Mouse (Mus musculus) T-helper 2 cell (primary cell): ENCODE data around the gene Bud13.

Experiments used
- in situ Hi-C: fragments of 300-600 bp; cut with MboI, MseI; formaldehyde crosslinking; loops from one replicate; pipeline ENCODE4 v1.15.1; 2025; ENCODE audit warnings: high pct_unique_total_duplicates

Bud13 gene

DNA sequence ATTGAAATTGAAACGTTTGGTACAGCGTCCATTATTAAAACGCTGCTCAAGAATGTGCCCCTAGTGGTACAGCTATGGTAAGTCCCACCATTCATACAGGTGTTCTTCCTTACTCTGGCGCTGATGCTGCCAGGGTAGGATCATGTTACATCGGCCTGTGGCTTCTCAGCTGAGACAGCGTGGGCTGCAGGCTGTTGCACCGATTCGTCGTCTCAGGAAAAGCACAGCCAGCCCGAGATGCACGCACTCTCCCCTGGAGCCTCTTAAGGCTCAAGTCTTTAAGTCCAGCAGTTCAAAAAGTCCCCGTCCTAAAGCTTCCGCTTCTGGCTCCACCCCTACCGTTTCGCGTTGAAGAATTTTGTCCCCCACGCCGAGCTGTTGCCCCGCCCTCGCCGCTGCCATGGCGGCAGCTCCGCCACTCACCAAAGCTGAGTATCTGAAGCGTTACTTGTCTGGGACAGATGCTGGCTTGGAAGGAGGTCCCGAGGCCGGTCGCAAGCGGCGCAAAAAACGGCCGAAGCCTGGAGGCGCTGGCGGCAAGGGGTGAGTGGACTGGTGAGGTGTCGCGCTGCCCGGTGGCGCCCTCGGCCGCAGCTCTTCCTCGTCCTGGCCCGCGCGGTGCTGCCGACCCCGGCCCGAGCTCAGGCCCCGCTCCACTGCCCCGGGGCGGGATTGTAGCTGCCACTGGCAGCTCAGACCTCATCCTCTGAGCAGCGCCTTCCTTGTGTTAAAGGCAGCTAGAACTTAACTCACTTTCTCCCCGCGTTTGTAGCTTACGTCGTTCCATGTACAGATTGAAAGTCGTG, at the start of gene Bud13:
Gene Bud13, plus strand, starts transcription at position 378 of the 806 bp plus-strand sequence.
- in situ Hi-C loops = no loop called here

DNA sequence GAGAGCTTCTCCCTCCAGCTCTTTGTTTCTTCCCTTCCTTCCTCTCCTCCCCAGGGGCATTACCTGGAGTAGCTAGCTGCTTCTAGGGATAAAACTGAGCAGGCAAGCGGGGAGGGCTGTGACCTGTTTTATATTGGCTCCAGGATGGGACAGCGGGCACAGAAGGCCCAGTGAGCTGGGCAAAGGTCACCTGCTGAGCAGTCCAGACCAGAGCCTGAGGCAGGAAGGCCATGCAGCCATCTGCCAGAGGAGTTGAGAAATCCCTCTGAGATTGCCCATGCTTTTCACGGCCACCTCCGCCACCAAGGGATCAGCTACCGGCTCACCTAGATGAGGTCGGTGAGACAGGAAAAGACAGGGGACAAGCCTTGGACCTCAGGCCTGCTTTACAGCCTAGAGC, 47.6 kb upstream of the Bud13 start:
- in situ Hi-C loops = no loop called here

DNA sequence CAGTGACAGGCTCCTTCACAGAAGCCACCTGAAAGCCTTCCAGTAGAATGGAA, 47.4 kb upstream of the Bud13 start, which contains the start of gene Apoc3:
Gene Apoc3, minus strand, starts transcription at position 41 of the 53 bp plus-strand sequence.
- in situ Hi-C loops = no loop called here

DNA sequence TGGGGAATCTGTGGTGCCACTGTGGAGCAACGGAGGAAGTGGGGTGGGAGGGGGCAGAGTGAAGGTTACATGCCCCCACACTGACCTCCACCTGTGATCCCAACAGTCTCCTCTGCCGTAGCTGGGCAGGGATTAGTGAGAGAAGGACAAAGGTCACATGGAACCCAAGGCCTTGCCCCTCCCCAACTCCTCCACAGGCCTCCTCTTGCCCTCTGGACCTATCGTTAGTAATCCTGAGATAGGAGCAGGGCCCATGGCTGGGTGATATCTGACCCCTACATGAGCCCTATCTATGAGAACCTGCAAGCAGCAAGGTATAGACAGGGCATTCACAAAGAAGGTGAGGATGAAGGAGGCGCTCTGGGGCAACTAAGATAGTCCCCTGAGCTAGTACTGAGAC, 47.2 kb upstream of the Bud13 start:
- in situ Hi-C loops = no loop called here

DNA sequence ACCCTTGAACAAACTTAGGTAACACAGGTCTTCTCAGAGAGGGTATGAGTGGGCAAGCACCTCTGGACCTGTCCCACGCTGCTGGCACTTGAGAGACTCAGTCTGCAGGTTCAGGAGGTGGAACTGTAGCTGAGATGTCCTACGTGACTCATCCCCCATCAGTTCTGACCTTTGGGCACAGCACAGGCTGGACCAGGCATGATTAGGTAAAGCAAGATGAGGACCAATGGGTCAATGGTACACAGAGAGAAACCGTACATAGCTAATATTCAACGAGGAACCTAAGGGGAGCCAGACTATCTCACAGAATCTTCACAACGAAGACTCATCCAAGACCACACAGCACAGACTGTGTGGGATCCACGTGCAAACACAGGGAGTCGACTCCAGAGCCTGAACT, 44.0 kb upstream of the Bud13 start:
- in situ Hi-C loops = no loop called here

DNA sequence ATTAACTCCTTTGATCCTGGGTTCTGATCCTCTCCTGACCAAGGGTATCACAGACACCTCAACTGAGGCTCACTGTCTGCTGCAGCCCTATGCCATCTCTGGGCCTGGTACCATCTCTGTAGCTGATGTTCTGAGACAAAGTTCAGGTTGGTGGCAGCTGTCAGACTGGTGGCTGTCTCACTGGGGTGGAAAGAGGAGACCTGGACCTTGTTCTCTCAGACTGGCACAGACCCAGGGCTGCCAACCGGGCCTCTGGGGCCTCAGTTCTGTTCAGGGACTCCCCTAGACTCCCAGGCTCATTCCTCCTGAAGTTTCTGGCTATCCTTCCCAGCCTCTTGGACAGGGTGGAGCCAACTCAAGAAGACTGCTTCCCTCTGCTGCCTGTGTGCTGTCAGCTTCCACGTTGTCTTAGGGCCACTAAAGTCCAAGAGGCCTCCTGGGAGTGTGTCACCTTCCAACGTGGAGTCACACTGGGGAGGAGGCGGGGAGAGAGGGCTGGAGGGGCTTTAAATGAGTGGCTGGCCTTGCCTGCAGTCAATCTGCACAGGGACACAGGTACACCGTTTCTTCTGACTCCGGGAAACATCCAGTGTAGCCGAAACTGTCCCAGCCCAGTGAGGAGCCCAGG, 42.2 kb upstream of the Bud13 start, which contains the start of gene Apoa4:
Gene Apoa4, plus strand, starts transcription at position 171 of the 628 bp plus-strand sequence.
- in situ Hi-C loops = no loop called here

DNA sequence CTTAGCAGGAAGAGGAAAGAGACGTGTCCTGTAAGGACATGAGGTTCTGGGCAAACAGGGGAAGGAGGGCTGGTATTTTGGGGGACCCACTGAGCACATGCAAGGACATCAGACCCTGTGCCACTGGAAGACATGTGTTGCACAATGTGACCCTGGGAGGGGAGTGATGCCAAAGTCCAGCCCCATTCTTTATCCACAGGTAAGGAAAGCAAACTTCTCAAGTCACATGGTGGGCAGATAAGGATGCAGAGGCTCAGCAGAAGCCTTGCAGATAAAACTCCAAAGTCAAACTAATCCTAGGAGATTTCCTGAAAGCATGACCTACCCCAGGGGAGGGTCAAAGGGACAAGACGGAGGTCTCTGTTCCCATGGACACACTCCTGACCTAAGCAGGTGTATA, 41.0 kb upstream of the Bud13 start:
- in situ Hi-C loops = no loop called here

DNA sequence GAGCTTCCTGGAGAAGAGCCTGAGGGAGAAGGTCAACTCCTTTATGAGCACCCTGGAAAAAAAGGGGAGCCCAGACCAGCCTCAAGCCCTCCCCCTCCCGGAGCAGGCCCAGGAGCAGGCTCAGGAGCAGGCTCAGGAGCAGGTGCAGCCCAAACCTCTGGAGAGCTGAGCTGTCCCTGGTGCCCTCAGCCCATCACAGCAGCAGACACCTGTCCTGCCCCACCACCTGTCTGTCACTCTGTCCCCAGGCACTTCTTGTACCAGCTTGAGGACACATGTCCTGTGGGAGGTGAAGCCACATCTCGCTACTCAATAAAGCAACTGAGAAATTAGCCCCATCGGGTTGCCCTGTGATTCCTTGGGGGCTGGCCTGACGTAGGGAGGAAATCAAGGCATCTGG, 39.7 kb upstream of the Bud13 start:
- in situ Hi-C loops = no loop called here

DNA sequence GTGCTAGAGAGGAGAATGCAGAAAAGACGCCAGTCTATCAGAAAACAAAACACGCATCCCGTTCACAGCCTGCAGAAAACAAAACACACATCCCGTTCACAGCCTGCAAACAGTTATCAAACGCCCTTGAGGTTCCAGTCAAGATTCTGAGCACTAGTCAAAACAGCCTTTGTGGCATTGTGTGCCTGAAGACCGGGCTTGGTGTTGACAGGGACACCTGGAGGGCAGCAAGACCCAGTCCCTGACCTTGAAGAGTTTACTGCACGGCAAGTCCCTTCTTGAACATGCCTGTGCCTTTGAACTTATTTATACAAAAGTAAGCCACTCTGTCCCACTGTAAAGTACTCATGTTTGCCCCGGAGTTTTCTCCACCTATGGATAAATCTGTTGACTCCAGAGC, 39.2 kb upstream of the Bud13 start:
- in situ Hi-C loops = no loop called here

DNA sequence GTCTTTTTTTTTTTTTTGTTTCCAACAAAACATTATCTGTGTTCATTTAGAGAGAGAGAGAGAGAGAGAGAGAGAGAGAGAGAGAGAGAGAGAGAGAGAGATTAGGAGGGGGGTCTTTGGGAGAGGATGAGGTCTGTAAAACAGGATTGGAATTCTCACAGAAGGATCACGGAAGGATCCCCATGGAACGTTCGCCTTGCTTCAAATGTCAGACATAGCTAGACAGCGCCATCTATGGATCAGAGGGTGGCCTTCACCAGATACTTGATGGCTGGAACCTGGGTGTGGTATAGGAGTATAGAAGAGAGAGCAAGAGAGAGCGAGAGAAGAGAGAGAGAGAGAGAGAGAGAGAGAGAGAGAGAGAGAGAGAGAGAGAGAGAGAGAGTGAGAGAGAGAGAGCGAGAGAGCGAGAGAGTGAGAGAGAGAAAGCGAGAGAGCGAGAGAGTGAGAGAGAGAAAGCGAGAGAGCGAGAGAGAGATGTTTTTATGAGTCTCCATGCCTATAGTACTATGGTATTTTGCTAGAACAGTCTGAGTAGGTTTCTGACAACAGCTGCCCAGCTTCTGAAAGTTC, 36.0 kb upstream of the Bud13 start:
- in situ Hi-C loops = no loop called here

DNA sequence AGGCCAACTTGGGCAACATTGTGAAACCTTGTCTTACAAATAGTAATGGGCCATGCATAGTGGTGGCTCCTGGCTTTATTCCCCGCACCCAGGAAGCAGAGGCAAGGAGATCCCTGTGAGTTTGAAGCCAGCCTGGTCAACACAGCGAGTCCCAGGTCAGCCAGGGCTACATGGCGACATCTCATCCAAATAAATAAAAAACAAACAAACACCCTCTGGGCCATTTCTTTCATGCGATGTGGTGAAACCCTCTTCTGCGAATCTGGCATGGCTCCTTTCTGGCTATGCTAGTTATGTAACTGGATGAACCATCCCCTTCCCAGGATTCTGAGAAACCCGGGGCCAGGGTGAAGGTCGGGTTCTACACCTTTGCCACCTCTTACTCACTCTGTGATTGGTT, 26.6 kb upstream of the Bud13 start:
- in situ Hi-C loops = loop anchor here (5.0 kb wide), 1 partner anchor 264 kb away; no protein-coding TSS in a partner anchor

DNA sequence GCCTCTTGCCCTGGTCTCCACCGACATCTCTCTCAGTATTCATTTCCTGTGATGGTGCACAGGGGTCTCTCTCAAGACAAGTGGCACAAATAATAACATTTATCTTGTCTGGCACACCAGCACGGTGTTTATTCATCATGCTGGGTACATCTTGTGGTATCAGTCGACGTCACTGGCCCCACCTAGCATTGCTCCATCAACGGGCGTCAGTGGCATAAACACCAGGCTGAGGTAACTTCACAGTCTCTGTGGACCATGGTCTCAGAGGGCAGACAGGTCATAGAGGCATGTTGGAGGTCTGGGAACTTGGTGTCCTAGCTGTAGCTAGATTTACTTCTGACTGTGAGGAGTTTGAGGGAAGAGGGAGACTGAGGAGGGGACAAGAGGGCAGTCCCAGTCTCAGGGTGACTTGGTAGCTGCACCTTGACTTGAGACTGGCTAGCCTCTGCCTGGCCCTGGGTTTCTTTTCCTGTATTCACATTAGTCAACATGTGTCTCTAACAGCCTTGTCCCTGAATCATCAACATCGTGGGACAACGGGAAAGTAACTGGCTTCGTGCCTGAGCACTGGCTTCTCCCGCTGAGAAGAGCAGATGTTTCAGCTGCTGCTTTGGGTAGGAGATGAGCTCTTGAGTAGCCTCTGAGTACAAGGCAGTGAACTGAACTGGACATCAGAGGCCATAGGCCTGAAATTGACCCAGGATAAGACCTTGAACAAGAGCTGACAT, 26.0 kb upstream of the Bud13 start:
- in situ Hi-C loops = loop anchor here (5.0 kb wide), 1 partner anchor 265 kb away; no protein-coding TSS in a partner anchor

DNA sequence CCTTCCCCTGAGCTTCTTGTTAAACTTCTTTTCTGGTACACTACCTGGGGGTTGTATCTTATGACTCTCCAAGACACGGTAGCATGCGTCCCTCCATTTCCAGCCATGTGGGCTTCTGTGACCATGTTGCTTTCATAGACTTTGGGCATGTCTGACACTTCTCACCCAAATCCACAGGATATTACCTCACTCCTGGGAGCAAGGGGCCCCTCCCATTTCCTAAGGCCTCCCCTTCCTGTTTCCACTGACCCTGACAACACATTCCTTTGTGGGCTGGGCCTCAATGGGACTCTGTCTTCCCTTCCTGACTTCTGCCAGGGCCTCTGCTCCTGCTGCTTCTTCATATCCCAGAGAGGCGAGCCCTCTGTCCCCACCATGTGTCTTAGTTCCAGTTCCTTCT, 25.3 kb upstream of the Bud13 start:
- in situ Hi-C loops = loop anchor here (5.0 kb wide), 1 partner anchor 265 kb away; no protein-coding TSS in a partner anchor

DNA sequence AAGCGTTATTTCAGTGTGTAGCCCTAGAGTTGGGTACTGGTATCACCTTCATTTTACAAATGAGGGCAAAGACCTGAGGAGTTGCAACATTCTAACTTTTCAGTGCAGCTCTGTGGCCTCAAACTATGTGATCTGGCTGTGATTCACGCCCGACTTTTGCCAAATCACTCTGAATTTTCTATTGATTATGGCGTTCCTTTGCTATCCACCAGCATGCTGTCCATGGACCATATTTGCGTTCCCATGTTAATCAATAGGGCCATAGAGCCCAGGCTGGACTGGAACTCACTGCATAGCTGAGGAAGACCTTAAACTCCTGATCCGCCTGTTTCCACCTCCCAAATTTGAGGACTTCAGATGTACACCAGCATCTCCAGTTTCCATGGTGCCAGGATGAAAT, 23.7 kb upstream of the Bud13 start:
- in situ Hi-C loops = loop anchor here (5.0 kb wide), 1 partner anchor 267 kb away; no protein-coding TSS in a partner anchor

DNA sequence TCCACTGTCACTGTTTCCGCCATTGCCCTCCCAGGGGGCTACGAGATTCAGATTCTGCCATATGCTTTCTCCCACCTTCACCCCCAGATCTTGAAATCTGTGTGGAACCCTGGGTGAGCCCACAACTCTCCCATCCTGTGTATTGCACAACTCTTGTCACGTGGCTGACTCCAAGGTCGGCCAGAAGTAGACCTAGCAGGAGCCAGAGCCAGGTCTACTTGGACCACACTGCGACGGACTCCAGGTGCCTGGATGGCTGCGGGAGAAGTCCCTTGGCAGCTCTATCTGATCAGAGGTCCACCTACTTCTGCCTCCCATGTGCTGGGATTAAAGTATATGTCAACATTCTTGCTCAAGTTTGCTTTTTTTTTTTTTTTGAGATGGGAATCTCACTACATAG, 21.7 kb upstream of the Bud13 start:
- in situ Hi-C loops = no loop called here

DNA sequence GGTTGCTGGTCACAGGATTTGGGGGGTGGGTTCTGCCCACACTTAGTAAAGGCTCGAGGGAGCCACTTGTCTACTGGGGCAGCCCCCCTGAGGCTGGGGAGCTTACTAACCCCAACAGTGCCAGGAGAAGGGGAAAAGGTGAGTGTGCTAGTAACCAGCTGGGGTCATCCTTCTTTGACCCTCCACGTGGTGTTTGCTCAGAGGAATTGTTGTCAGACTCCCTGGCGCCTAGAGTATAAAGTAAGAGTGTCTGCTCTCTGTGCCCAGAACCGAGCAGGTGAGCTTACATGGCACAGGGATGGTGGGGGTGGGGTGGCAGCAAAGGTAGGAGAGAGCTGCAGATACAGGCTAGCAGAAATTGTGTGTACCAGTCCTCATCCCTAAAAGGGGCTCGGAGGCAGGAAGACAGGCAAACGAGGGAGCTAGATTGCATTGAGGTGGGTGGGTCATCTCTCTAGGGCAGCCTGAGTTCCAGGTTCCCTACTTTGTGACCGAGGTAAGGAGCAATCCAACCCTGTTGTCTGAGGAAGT, 14.4 kb upstream of the Bud13 start, which contains the start of gene Apoa5:
Gene Apoa5, plus strand, starts transcription at position 291 of the 531 bp plus-strand sequence.
- in situ Hi-C loops = no loop called here

DNA sequence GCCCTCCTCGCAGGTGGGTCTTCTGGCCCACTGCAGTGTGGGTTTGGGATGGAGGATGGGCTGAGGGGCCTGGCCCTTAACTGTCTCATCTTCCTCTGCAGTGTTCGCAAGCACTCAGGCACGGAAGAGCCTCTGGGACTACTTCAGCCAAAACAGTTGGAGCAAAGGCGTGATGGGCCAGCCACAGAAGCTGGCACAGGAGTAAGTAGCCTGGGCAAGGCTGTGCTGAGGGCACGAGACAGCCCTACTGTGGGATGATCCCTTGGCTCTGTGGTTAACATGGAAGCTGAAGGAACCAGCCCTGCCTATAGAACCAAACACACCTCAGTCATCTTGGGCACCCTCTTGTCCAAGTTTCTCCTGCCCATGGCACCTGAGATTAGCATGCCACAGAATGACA, 13.7 kb upstream of the Bud13 start:
- in situ Hi-C loops = no loop called here

DNA sequence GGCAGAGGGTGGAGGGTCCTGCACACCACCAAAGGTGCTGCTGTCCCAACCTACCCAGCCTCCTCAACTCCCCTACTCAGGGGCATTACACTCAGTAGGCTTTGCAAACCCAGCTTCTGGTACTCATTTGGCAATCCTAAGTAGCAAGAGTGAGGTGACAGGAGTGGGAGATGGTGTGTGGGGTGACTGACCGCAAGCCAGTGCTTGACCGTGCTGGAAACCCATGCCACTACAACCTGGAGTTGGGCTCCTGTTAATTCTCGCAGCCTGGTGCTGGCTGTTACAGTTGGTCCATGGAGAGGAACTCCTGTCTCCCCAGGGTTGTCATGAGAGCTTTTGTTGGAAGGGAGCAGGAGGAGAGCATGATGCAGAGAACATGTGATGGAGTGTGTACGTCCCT, 12.0 kb upstream of the Bud13 start:
- in situ Hi-C loops = no loop called here

DNA sequence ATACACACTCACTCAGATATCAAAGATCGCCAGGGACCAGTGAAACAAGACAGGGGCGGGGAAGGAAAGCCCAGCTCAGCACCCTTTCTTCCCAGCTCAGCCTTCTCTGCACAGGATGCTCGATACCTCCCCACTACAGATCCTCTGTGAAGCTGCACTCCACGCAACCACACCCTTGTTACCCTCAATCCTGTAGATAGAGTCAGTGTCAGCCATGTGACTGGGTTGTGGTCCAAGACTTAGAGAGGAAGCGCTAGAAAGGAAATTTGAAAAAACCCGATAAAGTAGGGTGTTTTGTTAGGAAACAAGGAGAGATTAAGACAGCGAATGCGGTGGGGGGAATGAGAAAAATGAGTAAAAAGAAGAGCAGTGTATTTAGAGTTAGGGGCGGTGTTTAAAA, 10.7 kb upstream of the Bud13 start:
- in situ Hi-C loops = no loop called here

DNA sequence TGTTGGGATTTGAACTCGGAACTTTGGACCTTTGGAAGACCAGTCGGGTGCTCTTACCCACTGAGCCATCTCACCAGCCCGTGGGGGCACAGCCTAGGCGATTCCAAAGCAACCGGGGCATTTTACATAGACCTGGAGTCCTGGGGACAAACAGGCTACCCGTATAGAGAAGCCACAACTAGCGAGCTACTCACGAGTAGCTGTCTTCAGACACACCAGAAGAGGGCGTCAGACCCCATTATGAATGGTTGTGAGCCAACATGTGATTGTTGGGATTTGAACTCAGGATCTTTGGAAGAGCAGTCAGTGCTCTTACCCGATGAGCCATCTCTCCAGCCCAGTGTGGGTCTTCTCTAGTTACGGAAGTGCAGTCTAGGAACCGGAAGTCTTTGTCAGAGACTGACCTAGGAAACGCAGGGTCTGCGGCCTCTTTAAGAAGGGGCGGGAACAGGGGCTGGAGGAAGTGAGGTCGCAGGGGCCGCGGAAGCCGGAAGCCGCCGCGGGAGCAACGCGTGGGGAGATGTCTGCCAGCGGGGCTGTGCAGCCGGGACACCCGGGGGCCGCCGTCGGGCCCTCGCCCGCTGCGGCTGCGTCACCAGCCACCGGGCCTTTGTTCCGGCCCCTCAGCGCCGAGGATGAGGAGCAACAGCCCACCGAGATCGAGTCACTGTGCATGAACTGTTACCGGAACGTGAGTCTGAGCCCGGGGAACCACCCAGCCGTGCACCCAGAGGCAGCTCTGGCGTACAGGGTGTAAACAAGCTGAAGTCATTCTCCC, 9.9 kb upstream of the Bud13 start, which contains the start of gene Zpr1:
Gene Zpr1, plus strand, starts transcription at position 388 of the 778 bp plus-strand sequence.
- in situ Hi-C loops = no loop called here

DNA sequence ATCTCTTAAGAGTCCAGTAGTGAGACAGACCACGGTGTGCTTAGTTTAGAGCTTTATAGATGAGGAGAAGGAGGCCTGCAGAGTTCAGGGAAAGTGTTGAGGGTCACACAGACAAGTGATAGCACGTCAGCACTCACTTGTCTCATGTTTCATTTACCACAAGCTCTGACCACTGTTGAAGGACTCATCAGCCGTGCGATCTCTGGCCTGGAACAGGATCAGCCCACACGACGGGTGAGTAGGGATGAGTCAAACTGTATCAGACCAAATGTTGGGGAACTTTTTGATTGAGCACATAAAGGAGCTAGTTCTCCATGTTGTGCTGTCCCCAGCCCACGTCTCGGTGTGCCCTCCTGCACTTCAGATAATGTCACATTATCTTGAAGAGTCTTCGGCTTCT, 8.3 kb upstream of the Bud13 start:
- in situ Hi-C loops = no loop called here
